Mouse (Mus musculus) neural tube, embryonic 12.5 days (tissue): ENCODE data around the gene Pidd1. TPM values are rescaled to one million over a fixed set of nuclear protein-coding genes. Genes with fewer than 3 reads are reported as not detected.
"Not testable (repeated sequence)": the region's sequence is repeated elsewhere in the genome, so short reads cannot be mapped to it uniquely, and the experiment has no call there.

Experiments used
- ATAC-seq: fragments of 200-750 bp; cut with Nextera tagmentation; 2 replicates; pipeline ENCODE4 v1.8.0; 2017; ENCODE audit warnings: low read depth, mild to moderate bottlenecking, moderate TSS enrichment, moderate library complexity; ENCODE audit not compliant: low FRiP score
- H3K27ac ChIP-seq: fragments of 300-500 bp; sonication (generic); 2 replicates; pipeline ENCODE4 v1.5.1; 2016
- H3K27me3 ChIP-seq: fragments of 300-500 bp; sonication (generic); replicated peaks from 2 replicates; pipeline ENCODE4 v1.6.1; 2016; ENCODE audit warnings: mild to moderate bottlenecking
- H3K36me3 ChIP-seq: fragments of 300-500 bp; sonication (generic); 2 replicates; pipeline ENCODE4 v1.6.1; 2016; ENCODE audit warnings: mild to moderate bottlenecking
- H3K4me1 ChIP-seq: fragments of 300-500 bp; sonication (generic); 2 replicates; pipeline ENCODE4 v1.6.1; 2016
- H3K4me2 ChIP-seq: fragments of 300-500 bp; sonication (generic); replicated peaks from 2 replicates; pipeline ENCODE4 v1.6.1; 2016; ENCODE audit warnings: mild to moderate bottlenecking
- H3K4me3 ChIP-seq: fragments of 300-500 bp; sonication (generic); 2 replicates; pipeline ENCODE4 v1.5.1; 2016
- H3K9ac ChIP-seq: fragments of 300-500 bp; sonication (generic); 2 replicates; pipeline ENCODE4 v1.6.1; 2016; ENCODE audit warnings: mild to moderate bottlenecking
- H3K9me3 ChIP-seq: fragments of 300-500 bp; sonication (generic); 2 replicates; pipeline ENCODE4 v1.6.1; 2016; ENCODE audit warnings: mild to moderate bottlenecking
- WGBS: fragments of 180-500 bp; shearing (Covaris S2); methylation state at CpG from one replicate; pipeline ENCODE4 v1.1.7; 2016; 5-methylcytosine and 5-hydroxymethylcytosine counted together
- polyA plus RNA-seq: library from polyadenylated mRNA; unstranded; fragments of >200 nt; fragmentation: Nextera tagmentation; extraction: Ambion mirVana; gene quantifications from 2 replicates; pipeline ENCODE4 v1.2.1, GENCODE M21; 2016

Gene Pidd1
- polyA plus RNA-seq, 1 experiment from 2014 or later = 9.8 TPM

GRCm38 (mm10) chr7:141454967-141455551, 11.2 kb upstream of the Pidd1 start, which contains the start of gene Pnpla2:
Gene Pnpla2, plus strand, starts transcription at chr7:141455198.
- Histone ChIP-seq H3K9me3 (no peaks in the 10 kb centered on the region), H3K4me2 (peak within 1 kb of the TSS; percentile 97), H3K4me1 (peaks cover 17% of the 10 kb centered on the region), H3K36me3 (peaks cover 35% of the 10 kb centered on the region), H3K27ac (no peak within 1 kb of the TSS), H3K27me3 (peaks cover 9% of the 10 kb centered on the region), H3K4me3 (peak within 1 kb of the TSS; percentile 60), H3K9ac (peak within 1 kb of the TSS; percentile 73)
- peak; percentile 78 for ATAC-seq
- WGBS = under 1% methylated on average over 45 of the region's 45 CpGs

- Histone ChIP-seq H3K4me2 (no peak overlapping the region), H3K4me1 (peaks cover 22% of the 10 kb centered on the region), H3K4me3 (no peak overlapping the region), H3K36me3 (peaks cover 35% of the 10 kb centered on the region), H3K27ac (no peak overlapping the region), H3K27me3 (no peaks in the 10 kb centered on the region), H3K9ac (no peak overlapping the region), H3K9me3 (no peaks in the 10 kb centered on the region)
- WGBS = 79% methylated on average over 2 of the region's 2 CpGs
- ATAC-seq = no peak
Measured at GRCm38 (mm10) chr7:141453636-141454035, 9.8 kb upstream of the Pidd1 start.

GRCm38 (mm10) chr7:141451928-141452327, 8.1 kb upstream of the Pidd1 start:
- no peak overlapping the region for H3K27ac ChIP-seq
- no peaks in the 10 kb centered on the region for H3K27me3 ChIP-seq
- no peak overlapping the region for H3K4me2 ChIP-seq
- peaks cover 29% of the 10 kb centered on the region for H3K4me1 ChIP-seq
- H3K9me3 ChIP-seq = no peaks in the 10 kb centered on the region
- H3K4me3 ChIP-seq = no peak overlapping the region
- no peak for ATAC-seq
- peaks cover 37% of the 10 kb centered on the region for H3K36me3 ChIP-seq
- no peak overlapping the region for H3K9ac ChIP-seq

DNA sequence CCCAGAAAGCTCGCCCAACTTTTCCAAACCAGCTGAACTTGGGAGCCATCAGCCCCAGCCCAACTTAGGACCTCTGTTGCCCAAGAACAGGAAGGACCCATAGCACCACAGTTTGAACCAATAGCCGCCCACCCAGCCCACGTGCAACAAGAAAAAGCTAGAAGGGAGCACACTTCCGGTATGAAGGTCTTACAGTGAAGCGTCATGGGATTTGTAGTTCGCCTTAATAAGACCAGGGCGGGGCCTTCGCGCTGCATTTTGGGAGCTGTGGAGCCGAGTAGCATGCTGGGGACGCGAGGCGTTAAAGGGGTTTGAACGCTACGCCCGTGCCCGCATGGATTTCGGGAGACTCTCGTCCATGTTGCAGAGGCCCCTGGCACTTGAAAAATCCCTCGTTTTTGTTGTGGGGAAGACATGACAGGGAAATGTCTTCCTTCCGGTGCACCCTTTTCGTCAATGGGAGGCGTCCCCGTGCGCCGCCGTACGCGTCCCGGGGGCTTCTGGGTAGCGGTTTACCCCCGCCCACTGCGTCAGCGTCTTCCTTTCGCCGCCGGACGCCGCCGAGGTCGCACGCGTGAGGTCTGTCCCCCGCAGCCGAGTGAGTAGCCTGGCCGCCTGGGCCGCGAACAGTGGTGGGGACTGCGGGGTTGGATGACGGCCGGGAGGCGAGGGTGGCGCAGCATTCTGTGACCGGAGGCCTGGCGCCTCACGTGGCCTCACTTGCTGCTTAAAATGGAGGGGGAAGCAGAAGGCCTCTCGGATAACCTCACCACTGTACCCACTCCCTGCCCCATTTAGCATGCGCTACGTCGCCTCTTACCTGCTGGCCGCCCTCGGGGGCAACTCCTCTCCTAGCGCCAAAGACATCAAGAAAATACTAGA, 3.5 kb upstream of the Pidd1 start, which contains the start of gene Rplp2:
Gene Rplp2, plus strand, starts transcription at position 261 of the 882 bp plus-strand sequence.
- Histone ChIP-seq H3K4me1 (peaks cover 28% of the 10 kb centered on the region), H3K4me2 (peak within 1 kb of the TSS; percentile 78), H3K27ac (peak within 1 kb of the TSS; percentile 42; the same call in 1 of the 2 replicates), H3K36me3 (peaks cover 37% of the 10 kb centered on the region), H3K9ac (peak within 1 kb of the TSS; percentile 89), H3K9me3 (no peaks in the 10 kb centered on the region), H3K4me3 (peak within 1 kb of the TSS; percentile 90), H3K27me3 (no peaks in the 10 kb centered on the region)
- under 1% methylated on average over 62 of the region's 63 CpGs for WGBS
- ATAC-seq = peak; percentile 89

DNA sequence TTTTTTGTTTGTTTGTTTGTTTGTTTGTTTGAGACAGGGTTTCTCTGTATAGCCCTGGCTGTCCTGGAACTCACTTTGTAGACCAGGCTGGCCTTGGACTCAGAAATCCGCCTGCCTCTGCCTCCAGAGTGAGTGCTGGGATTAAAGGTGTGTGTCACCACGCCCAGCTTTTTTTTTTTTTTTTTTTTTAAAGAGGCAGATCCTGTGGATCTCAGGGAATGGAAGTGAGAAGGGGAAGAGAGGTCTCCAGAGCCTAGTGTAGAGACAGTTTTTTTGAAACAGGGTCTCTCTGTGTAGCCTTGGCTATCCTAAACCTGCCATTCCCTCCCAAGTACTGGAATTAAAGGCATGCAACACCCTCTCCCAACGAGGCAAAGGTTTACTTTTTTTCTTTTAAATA, 2.5 kb upstream of the Pidd1 start:
- 83% methylated on average over 3 of the region's 3 CpGs for WGBS
- H3K4me1 ChIP-seq = peaks cover 35% of the 10 kb centered on the region
- not testable (repeated sequence) for H3K9ac ChIP-seq, H3K27ac ChIP-seq, H3K4me3 ChIP-seq, H3K9me3 ChIP-seq, ATAC-seq, H3K27me3 ChIP-seq
- peaks cover 29% of the 10 kb centered on the region for H3K36me3 ChIP-seq
- peak overlapping the region; percentile 78; the same call in 1 of the 2 replicates for H3K4me2 ChIP-seq

GRCm38 (mm10) chr7:141443081-141443821, 574 bp downstream of the Pidd1 start:
- Histone ChIP-seq H3K4me1 (peaks cover 26% of the 10 kb centered on the region), H3K9me3 (no peaks in the 10 kb centered on the region), H3K4me3 (peak overlapping the region; percentile 33), H3K27ac (no peak overlapping the region), H3K27me3 (no peaks in the 10 kb centered on the region), H3K36me3 (peaks cover 29% of the 10 kb centered on the region), H3K4me2 (peak overlapping the region; percentile 78), H3K9ac (peak overlapping the region; percentile 51)
- WGBS = 24% methylated on average over 12 of the region's 12 CpGs
- no peak for ATAC-seq

DNA sequence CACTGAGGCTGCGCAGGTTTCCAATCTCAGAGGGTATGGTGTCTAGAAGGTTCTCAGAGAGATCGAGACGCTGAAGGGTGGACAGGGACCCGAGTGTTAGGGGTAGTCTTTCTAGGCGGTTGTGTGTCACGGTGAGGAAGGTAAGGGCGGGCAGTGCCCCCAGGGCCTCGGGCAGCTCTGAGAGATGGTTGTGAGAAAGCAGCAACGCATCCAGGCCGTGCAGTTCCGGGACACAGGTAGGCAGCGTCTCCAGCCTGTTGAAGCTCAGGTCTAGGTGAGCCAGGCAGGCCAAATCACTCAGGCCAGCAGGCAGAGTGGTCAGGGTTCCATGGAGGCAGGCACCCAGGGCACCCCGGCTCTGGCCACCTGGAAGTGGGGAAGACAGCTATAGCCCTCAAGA, 1.6 kb downstream of the Pidd1 start:
- H3K4me2 ChIP-seq = peak overlapping the region; percentile 78
- 95% methylated on average over 13 of the region's 13 CpGs for WGBS

GRCm38 (mm10) chr7:141441460-141441859, 2.4 kb downstream of the Pidd1 start:
- 90% methylated on average over 9 of the region's 9 CpGs for WGBS
- H3K9me3 ChIP-seq = no peaks in the 10 kb centered on the region
- H3K9ac ChIP-seq = no peak overlapping the region
- no peak overlapping the region for H3K4me3 ChIP-seq
- H3K27ac ChIP-seq = no peak overlapping the region
- no peaks in the 10 kb centered on the region for H3K27me3 ChIP-seq
- ATAC-seq = no peak
- H3K36me3 ChIP-seq = peaks cover 29% of the 10 kb centered on the region
- H3K4me1 ChIP-seq = peaks cover 36% of the 10 kb centered on the region
- H3K4me2 ChIP-seq = no peak overlapping the region; the same call in 1 of the 2 replicates

More for the DNA sequence above, 1.6 kb downstream of the Pidd1 start:
- H3K9me3 ChIP-seq = no peaks in the 10 kb centered on the region
- no peaks in the 10 kb centered on the region for H3K27me3 ChIP-seq
- no peak overlapping the region for H3K4me3 ChIP-seq
- peaks cover 29% of the 10 kb centered on the region for H3K36me3 ChIP-seq
- ATAC-seq = no peak
- peak overlapping the region; percentile 51 for H3K9ac ChIP-seq
- no peak overlapping the region for H3K27ac ChIP-seq
- peaks cover 29% of the 10 kb centered on the region for H3K4me1 ChIP-seq

DNA sequence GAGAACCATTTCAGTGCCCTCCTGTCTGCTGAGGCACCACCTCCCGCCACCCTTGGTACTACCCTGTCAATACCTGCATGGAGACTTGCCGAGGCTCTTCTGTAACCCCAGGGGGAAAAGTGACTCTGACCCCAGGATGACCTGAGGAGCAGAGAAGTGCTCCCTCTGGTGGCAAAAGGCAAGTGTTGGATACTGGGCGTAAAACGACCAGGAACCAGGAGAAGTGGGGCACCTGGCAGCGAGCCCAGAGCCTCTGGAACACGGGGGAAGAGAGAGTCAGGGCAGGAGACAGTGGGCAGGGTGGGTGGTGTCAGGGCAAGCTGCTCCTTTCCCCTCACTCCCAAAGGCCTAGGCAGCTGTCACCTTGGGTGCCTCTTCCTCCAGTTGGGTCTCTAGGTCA, 3.2 kb downstream of the Pidd1 start:
- Histone ChIP-seq H3K27ac (no peak overlapping the region), H3K36me3 (peaks cover 29% of the 10 kb centered on the region), H3K4me3 (no peak overlapping the region), H3K27me3 (no peaks in the 10 kb centered on the region), H3K9ac (0 out of 2 replicates have a peak overlapping the region, but pooled peaks have one; percentile 26), H3K9me3 (no peaks in the 10 kb centered on the region), H3K4me2 (no peak overlapping the region), H3K4me1 (peaks cover 44% of the 10 kb centered on the region)
- no peak for ATAC-seq
- 31% methylated on average over 6 of the region's 6 CpGs for WGBS

DNA sequence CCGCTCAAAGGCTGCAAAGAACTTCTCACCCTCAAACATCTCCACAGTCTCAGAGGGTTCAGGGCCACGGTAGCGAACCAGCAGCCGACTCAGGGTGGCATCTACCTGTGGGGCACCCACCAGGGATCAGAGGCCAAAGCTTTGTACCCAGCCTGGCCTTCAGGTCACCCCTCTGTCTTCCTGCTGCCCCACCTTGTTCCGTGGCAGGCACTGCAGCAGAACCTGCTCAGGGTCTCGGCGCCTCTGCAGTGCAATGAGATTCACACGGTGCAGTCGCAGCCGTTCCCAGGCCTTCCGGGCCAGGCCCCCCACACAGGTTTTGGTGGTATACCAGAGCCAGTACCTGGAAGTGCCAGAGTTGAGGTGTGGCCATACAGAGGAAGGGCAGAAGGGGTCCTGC, 4.0 kb downstream of the Pidd1 start:
- Histone ChIP-seq H3K4me3 (no peak overlapping the region), H3K9ac (no peak overlapping the region), H3K4me1 (peaks cover 52% of the 10 kb centered on the region), H3K27me3 (no peaks in the 10 kb centered on the region), H3K9me3 (no peaks in the 10 kb centered on the region), H3K36me3 (peaks cover 29% of the 10 kb centered on the region), H3K4me2 (no peak overlapping the region), H3K27ac (no peak overlapping the region)
- WGBS = 94% methylated on average over 11 of the region's 11 CpGs
- no peak for ATAC-seq

- no peak overlapping the region for H3K4me3 ChIP-seq
- 96% methylated on average over 10 of the region's 10 CpGs for WGBS
- no peak overlapping the region for H3K4me2 ChIP-seq
- H3K9me3 ChIP-seq = no peaks in the 10 kb centered on the region
- H3K27me3 ChIP-seq = no peaks in the 10 kb centered on the region
- H3K4me1 ChIP-seq = peaks cover 58% of the 10 kb centered on the region
- 0 out of 2 replicates have a peak overlapping the region, but pooled peaks have one; percentile 17 for H3K9ac ChIP-seq
- H3K36me3 ChIP-seq = peaks cover 29% of the 10 kb centered on the region
- no peak for ATAC-seq
- no peak overlapping the region for H3K27ac ChIP-seq
Measured at GRCm38 (mm10) chr7:141439140-141439679, 4.6 kb downstream of the Pidd1 start.
